Mouse (Mus musculus): ENCODE measurements at regions not wholly inside any gene's neighbourhood (a gene's known extent, or its start where the extent isn't known, plus 50 kb on each side); places are given as distances from the start of the nearest gene placed in this dataset.
"Not testable (repeated sequence)": the region's sequence is repeated elsewhere in the genome, so short reads cannot be mapped to it uniquely, and the experiment has no call there.

DNA sequence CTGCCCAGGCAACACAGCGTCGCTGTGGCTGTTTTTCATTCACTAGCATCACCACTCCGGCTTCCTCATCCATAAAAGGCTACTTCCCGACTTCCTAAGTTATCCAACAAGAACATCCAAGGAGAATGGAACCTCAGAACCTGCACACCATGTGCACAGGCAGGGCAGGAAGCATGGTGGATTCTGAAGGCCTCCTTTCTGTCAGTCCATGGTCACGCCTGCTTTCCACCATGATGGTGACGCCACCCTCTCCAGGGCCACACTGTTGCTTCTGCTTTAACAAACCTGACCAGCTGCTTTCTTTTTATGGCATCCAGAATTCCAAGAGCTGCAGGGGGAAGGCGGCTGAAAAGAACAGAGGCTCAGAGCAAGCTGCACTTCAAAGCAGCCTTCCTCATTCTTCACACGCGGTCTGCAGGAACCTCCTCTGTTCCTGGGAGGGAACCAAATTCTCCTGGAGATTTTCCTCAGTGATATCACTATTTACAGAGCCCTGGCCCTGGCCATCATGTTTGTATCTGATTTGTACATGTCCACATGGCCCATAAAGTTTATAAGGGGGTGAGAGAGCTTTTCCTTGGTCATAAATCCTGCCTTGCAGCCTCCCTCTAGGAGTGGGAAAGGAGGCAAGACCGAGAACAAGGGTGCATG is 164.8 kb upstream of the Npvf start:
- intact Hi-C loops (cut with DNase I), result no loop called here
- DNase-seq, result no peak

DNA sequence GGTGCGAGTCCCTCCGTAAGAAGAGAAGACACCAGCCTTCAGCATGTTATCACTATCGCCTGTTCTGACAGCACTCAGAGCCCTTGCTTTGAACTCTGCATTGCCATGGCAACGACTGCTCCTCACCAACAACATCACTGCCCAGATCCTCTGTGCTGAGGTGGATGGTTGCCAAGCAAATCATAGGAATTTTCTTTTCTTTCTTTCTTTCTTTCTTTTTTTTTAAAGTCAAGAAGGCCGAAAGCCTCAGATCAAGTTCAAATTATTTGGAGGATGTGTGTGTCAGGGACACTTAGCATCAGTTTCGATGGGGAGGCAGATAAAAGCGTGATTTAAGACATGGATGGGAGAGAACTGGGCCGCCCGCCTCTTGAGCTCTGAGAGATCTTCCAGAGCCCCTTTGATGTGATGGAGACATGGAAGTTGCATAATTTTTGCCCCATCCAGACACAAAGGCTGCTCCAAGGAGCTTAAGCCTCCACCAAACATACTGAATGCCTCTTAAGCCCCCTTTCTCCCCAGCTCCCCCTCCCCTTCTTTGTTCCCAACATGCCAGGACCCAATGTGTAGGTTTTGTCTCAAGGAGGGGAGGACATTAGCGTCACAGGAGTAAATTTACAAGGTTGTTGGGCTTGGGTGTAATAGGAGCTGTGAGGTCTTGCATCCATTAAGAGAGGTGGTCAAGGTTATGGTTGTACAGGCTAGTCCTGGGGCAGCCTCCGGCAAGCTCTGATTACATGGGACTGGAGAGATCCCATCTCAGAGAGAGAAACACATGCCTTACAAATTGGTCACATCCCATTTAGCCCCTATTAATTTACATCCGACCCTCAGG is 167.4 kb upstream of the Npvf start:
- no peak for DNase-seq
- intact Hi-C loops (cut with DNase I), result no loop called here

DNA sequence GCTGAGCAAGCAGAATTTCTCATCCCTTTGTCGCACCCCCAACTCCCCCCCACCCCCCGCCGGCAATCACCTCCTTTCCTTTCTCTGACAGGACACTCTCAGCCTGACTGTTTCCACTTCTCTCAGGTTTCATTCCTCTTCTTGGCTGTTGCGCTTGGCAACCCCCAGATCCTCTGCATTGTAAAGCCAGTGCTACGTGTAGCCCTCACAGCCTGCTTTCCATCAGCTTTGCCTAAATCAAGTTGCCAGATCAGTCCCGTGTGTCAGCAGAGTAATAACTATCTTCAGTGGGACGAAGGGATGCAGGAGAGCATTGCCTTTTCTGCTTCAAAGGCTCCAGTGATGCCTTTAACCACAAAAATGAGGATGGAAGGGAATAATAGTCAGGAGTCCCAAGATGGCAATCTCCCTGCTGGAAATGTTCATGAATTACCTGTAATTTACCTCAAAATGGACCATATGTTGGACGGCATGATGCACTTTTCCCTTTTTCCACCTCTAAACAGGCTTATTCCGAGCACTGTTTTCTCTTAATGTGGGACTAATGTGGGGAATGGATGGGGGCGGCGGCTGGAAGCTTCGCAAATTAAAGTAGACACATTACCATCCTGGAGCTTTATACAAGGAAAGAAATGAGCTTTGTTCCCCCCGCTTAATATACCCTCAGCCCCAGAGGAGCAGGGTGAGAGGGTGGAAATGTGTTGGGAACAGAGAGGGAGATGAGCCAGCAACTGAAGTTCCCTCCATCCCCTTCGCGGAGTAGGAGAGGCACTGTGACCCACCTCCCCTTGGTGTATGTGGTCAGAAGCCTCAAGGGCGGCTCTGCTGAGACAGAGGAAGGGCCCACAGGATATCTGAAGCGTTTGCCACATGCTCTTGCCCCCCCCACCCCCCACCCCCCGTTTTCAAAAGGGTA is 168.3 kb upstream of the Npvf start:
- intact Hi-C loops (cut with DNase I), result no loop called here
- no peak for DNase-seq

DNA sequence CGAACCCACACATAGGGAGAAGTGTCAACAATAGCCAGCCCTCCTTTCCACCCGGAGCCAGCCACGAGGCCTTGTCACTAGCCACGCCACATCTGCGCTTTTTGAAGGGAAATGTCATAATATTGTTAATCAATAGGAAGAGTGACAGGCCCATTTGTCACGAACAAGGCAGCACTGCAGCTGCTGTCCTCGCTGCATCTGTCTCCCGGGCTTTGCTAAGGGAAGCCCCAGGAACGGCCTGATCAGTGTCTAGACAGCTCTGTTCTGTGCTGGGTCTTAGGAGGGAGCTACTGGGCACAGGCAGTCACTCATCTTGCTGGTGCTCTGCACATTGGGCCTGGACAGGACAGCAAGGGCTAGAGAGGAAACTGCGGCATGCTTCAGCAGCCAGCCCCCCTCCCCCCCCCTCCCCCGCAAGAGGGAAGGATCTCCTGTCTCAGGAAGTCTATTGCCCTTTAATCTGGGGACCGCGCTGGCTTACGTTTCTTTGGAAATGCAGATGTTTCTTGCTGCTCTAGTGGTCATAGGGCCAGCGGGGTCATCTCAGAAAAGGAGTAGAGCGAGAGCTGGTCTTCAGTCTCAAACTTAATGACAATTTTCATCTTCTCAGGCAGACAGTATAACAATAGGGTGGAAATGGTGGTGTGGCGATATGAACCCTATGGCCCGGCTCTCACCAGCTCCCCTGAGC is 169.1 kb upstream of the Npvf start:
- intact Hi-C loops (cut with DNase I), result no loop called here
- DNase-seq, result no peak

DNA sequence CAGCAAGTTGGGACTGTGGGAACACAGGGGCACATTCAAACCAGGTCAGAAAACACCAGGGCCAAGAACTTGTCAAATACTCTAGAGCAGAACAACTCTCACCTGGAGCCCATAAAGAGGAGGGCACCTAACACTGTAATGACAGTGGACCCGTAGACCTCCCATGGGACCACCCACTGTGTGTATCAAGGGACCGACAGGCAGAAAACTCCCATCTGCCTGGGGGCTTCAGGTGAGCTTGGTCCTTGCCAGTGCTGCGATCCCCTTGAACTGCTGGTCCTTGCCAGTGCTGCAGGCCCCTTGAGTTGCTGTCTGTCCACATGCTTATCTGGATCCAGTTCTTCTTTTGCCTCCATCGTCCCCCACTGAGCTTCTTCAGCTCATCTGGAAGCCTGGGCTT is 170.2 kb upstream of the Npvf start:
- intact Hi-C loops (cut with DNase I), result no loop called here
- DNase-seq, result no peak

DNA sequence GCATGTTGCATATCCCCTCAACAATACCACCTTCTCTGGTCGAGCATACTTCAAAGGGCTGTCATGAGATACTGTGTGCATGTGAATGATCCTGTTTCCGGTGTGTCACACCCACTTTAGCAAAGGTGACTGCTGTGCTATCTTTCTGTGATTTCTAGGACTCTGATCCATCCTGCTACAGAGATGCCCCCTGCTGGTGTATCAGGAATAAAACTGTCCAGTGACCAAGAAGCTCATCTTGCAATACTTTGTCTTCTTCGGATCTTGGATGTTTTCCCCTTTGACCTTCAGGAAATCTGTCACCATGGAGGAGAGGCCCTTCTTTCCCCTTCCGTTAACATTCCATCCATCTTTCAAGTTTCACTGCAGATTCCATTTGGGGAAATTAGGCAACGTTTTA is 177.5 kb upstream of the Npvf start:
- intact Hi-C loops (cut with DNase I), result loop anchor here (5.0 kb wide), 1 partner anchor 71 kb away; no protein-coding TSS in a partner anchor
- DNase-seq, result no peak

DNA sequence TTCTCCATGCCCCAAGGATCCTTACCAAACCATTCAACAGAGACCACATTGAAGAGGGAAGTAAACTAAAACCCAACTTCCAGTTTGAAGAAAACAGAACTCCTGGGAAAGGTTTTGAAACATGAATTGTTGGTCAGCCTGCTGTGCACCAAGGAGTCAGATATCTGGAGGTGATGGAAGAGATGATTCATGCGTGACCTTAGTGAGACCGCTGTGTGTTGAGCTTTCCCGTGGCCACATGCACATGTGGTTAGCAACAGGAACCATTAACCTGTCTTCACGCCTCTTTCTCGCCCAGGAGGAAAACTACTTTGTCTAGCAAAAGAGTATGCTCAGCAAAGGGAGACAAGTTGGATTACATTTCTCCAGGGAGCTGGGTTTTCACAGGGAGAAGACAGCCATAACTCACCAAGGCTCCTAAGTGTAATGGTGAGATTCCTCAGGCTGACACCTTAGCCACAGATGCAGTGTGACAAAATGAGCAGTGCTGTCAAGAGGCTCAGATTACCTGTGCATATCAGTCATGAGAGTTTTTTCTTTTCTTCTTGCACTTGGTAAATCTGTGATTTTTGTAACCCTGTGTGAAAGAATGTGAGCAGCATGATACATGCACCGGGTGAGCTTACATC is 181.9 kb upstream of the Npvf start:
- DNase-seq, result no peak
- intact Hi-C loops (cut with DNase I), result no loop called here

DNA sequence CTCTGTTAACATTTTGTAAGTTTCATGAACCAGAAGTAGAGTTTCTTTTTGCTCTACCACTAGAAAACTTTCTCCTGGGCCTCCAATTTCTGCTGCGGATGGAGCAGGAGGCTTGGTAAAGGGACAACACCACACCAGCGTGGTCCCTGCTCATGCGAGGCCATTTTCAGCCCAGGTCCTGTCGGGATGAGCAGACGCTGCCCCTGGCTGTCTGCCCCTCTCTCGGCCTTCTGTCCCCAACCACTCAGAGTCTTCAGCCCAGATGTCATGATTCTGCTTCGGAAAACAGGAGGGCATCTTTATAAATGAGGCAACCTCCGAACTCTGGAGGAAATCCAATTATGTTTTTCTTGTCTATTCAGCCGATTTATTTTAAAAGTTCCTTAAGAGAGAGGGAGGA is 186.6 kb upstream of the Npvf start:
- no peak for DNase-seq
- intact Hi-C loops (cut with DNase I), result no loop called here

DNA sequence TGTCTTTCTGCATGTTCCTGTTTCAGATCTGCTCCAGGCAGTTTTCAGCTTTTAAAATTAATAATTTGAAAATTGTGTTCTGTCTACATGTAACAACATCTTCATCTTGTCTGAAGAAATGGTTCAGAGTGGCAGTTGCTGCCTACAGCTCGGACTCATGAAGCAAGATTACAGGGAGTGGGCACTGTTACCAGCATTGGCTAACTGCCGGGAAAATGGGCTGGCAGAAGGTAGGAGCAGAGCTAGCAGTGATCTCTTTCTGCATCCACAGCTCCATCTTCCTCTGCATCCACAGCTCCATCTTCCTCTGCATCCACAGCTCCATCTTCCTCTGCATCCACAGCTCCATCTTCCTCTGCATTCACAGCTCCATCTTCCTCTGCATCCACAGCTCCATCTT is 191.0 kb upstream of the Npvf start:
- intact Hi-C loops (cut with DNase I); DNase-seq: not testable (repeated sequence)

DNA sequence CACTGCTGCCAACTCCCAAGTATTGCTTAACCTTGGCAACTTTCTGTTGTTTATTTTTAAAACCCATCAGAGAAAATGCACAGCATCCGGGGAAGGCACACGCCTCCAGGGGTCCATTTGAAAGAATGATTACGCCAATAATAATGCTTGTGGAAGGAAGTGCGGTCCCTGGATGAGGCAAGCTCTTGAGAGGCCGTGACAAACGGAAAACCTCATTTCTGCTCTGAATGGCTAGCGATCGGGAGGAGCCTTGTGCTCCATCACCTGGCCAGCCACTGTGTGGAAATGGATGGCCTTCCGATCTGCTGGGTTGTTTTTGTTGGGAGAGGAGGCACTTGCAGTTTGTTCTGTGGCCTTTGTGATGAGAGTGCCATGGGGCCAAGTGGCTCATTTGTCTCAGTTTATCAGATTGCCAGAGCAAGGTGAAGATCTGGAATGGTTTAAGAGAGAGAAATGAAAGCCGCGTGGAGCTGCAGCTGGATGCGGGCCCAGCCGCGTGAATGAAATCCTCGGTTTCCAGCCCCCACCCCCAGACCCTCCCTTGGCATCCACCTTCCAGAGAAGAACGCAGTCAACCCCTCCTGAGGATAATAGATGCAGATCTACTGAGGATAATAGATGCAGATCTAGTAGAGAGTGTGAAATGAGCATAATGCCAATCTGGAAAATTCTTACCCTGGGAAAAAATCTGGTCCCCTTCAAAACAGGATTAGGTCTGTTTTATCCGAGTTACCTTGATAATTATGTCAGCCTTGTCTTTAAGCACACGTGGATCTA is 192.7 kb upstream of the Npvf start:
- DNase-seq, result no peak
- intact Hi-C loops (cut with DNase I), result no loop called here

DNA sequence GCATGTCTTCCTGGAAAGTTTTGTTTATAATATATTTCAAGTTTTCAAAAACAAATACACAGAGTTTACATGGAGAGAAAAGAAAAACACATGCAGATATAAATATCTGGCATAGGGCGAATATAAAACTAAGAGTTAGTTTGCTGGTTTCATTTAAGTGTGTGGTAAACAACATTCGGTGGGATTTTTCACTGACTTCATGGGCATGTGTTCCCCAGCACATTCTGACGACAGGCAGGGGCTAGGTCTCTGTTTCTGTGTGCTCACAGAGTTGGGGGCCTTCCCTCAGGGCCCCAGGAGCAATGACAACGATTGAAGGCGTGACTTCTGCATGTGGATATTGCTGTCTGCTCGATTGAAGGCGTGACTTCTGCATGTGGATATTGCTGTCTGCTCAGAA is 193.3 kb upstream of the Npvf start:
- DNase-seq, result no peak
- intact Hi-C loops (cut with DNase I), result no loop called here

DNA sequence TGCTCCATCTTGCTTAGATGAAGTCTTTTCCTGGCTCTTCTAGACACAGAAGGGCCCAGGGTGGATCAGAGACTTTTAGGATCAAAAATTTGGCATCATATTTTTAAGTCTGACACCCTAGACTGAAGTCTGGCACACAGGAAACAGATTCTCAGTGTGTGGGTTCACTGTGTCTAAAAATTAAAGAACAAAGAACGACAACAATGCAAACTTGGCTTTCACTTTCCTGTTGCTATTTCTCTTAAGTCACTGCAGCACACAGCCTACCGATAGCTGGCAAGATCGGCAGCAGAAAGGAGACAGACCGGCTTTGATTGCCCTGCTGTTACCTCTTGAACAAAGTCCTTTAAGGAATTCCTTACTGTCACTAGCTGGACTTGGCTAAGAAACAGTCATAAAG is 204.9 kb upstream of the Npvf start:
- intact Hi-C loops (cut with DNase I), result no loop called here

DNA sequence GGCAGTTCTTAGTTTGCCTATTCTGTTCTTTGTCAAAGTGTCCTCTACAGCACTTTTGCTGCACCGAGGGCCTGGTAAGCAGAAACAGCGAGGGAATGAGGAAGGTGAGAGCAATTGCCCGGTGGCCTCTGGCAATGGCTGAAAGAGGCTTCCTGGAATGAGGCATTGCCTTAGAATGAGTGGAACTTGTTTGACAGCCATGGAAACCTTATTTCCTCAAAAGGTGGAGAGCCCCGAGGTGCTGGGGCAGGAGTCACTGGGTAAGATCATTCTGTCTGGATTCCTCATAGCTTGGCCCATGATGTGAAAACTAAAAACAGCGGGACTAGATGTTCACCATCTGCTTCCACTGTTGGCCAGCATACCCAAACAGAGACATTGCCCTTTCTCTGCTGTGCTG is 223.8 kb upstream of the Npvf start:
- DNase-seq, result no peak
- intact Hi-C loops (cut with DNase I), result no loop called here

More for the DNA sequence above, 204.9 kb upstream of the Npvf start:
- no peak for DNase-seq

DNA sequence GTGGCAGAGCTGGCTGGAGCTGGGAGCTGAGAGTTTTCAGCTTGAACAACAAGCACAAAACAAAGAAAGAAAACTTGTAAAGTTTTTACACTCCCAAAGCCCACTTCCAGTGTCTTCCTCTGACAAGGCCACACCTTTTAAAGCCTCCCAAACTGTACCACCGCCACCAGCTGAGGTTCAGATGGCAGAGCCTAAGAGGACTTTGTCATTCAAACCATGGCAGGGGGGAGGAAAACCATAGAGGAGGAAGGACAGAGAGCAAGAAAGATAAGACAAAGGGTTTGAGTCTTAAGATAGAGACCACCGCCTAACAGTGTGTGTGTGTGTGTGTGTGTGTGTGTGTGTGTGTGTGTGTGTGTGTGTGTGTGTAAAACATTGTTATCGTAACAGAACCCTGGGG is 228.1 kb upstream of the Npvf start:
- no peak for DNase-seq
- intact Hi-C loops (cut with DNase I), result no loop called here

DNA sequence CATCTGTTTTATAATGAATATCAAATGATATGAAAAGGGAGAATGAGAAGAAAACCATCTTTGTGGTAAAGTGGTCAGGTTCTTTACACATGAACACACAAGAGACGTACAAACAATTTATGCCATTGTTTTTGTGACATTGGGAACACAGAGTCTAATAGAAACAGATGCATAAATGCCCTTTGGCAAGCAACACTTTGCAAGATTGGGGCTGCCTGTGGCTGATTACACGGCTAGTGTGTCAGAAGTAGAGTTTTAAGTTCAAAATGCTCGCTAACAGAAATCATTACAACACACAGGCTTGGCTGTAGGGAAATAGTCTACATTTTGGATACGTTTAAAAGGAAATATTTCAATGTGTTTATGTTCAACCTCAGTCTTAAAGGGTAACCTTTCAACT is 228.5 kb upstream of the Npvf start:
- intact Hi-C loops (cut with DNase I), result no loop called here

DNA sequence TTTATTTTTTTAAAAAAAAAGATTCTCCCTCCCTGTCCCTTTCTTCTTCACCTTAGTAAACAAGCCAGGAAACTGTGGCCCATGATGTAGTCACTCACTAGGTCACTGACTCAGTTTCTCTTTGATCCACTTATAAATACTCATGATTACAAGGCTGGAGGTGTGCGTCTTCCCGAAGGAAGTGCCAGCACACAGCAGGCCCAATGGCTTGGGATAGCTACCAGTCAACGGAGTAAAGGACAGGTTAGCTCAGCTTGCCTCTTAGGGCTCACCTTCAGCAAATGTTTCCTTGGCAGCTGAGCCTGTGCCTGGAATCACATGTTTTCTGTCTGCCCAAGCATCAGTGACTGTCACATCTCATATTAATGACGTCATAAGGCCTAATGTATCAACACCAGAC is 230.8 kb upstream of the Npvf start:
- intact Hi-C loops (cut with DNase I), result no loop called here
- no peak for DNase-seq

More for the DNA sequence above, 228.5 kb upstream of the Npvf start:
- DNase-seq, result no peak

DNA sequence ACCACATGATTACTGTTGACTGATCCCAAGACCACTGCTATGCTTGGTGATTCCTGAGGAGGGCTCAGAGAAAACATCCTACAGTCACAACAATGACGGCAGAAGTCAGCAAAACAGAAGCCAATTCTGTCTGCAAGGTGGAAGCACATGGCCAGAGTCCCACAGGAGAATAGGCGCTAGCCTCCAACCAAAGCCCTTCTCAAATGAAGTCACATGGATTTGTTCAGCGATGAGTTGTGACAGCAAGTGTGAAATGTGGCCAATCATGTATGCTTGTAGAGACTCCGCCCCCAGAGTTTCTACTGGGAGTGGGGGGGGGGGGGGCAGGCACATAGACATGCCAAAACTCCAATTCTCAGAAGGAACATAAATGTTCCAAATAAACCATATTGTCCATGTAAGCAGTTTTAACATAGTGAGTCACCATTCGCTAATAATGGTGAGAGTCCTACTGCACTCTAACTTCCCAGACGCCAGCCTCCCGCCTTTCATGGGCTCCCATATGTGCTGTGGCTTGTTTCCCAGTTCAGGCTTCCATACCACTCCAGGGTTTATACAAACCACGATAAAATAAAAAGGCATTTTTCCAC is 231.6 kb upstream of the Npvf start:
- no peak for DNase-seq
- intact Hi-C loops (cut with DNase I), result no loop called here

DNA sequence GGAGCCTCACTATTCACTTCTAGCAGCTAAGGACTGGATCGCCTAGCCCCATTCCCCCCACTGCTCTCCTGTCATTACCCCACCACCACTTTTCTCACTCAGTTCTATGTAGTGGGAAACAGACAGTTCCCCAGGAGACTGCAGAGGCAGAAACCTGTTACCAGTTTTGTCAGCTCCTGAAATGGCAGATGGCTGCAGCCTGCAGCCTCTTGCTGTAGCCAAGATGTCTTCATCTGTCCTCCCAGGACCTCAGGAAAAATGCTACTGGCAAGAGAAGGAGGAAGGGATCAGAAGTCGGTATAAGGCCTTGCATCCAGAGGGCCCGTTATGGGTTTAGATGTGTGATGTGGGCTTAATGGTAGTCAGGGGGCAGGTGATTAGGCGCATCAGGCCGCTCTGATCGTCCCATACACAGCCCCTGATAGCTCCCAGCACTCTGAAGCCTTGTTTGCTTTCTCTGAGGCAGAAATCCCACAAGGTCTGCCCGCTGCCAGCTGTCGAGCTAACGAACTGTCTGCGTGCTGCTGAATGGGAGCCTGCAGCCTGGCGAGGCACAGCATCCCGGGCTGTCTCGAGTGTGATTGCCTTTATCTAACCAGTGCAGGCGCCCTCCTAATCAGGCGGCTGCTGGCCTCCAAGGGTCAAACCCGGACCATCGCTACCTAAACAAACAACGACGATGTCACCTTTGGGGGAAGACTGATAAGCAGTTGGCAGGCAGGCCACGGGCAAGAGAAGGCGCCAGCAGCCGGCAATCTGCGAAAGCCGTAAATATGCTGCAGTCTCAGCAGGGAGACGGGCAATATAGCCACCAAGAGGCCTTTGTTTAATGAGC is 236.3 kb upstream of the Npvf start:
- DNase-seq, result peak; percentile 44 to 48
- intact Hi-C loops (cut with DNase I), result no loop called here

Data from heart, postnatal 14 days (tissue).